Mouse (Mus musculus): Measurements from ENCODE around the gene Gps2. TPM values are rescaled to one million over a fixed set of nuclear protein-coding genes. Genes with fewer than 3 reads are reported as not detected.
"Not testable (repeated sequence)": the region's sequence is repeated elsewhere in the genome, so short reads cannot be mapped to it uniquely, and the experiment has no call there.

Gene Gps2
- polyA plus RNA-seq, 1 experiment from 2014 or later, result 98.4 TPM

DNA sequence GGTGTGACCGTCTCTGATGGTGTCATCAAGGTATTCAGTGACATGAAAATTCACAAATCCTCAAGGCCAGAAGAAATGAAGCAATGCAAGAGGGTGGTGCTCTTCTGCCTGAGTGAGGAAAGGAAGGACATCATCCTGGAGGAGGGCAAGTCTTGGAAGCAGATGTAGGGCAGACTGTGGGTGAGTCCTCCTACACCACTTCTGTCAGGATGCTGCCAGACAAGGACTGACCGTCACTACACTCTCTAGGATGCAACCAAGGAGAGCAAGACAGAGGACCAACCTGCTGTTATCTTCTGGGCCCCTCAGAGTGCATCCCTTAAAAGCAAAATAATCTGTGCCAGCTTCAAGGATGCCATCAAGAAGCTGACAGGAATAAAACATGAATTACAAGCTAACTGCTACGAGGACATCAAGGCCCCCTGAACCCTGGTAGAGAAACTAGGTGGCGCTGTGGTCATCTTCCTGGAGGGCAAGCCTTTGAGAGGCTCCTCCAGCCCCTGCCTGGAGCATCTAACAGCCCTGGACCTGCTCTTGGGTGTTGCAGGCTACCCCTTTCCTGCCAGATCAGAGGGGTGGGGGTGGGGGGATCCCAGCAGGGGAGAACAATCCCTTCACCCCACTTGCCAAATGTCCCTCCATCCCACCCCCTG is 37.2 kb downstream of the Gps2 start:
- H3K27me3 ChIP-seq (ENCODE audit: low read depth, poor library complexity, severe bottlenecking), result peaks cover 15% of the 10 kb centered on the region
- H3K27ac ChIP-seq (replicated peaks), result no peak overlapping the region
- peaks cover 33% of the 10 kb centered on the region for H3K4me1 ChIP-seq
- 0 out of 2 replicates have a peak, but pooled peaks cover 5% of the 10 kb centered on the region for H3K36me3 ChIP-seq
- no peak overlapping the region for H3K4me3 ChIP-seq
- no peak for DNase-seq (ENCODE audit: low spot score)
- no peaks in the 10 kb centered on the region for H3K9me3 ChIP-seq (replicated peaks)
- WGBS, result 46% methylated on average over 4 of the region's 4 CpGs

DNA sequence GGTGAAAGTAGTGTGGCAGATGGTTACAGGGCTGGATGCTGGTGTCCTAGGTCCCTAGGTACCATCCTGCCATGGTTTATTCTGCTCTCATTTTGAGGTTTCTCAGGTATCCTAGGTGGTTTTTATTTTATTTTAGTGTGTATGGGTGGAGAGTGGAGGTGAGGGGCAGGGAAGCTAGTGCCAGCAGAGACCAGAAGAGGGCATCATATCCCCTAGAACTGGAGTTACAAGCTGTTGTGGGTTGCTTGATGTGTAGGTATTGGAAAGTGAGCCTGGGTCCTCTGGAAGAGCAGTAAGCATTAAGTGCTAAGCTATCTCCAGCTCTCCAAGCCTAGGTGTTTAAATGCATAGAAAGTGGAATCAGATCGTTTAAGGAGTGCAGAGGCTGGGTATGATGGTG is 38.6 kb downstream of the Gps2 start:
- Histone ChIP-seq H3K4me3 (no peak overlapping the region), H3K27me3 (ENCODE audit: low read depth, poor library complexity, severe bottlenecking) (peaks cover 4% of the 10 kb centered on the region), H3K36me3 (no peaks in the 10 kb centered on the region), H3K4me1 (peaks cover 21% of the 10 kb centered on the region), H3K9me3 (replicated peaks) (no peaks in the 10 kb centered on the region), H3K27ac (replicated peaks) (no peak overlapping the region)
- 31% methylated on average over 1 of the region's 1 CpGs for WGBS
- DNase-seq (ENCODE audit: low spot score), result no peak

DNA sequence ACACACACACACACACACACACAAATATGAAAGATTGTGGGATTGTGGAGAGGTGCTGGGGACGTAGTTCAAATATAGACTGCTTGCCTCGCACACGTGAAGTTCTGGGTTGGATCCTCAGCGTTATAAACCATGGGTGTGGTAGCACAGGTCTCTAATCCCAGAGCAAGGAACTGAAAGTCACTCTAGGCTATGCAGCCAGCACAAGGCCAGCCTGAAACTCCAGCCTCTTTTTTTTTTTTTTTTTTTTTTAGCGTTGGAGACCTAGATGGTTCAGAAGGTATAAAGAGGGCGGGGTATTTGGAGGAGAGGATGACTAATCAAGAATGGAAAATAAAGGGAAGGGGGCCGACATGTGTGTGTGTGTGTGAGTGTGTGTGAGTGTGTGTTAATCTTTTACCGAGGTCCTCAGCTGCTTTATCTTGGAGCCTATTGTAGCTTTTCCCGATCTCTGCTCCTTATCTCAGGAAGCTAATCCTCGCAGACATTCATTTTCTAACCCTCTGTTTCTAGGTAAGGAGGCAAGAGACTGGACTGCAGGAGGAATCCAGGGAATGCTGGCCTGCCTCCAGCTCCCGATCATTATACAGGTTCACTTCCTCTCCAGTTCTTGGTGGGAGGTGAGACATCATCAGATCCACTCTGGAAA is 39.7 kb downstream of the Gps2 start:
- Histone ChIP-seq H3K4me3 (no peak overlapping the region), H3K9me3 (replicated peaks) (no peaks in the 10 kb centered on the region), H3K27ac (replicated peaks) (no peak overlapping the region), H3K36me3 (no peaks in the 10 kb centered on the region), H3K4me1 (peaks cover 10% of the 10 kb centered on the region), H3K27me3 (ENCODE audit: low read depth, poor library complexity, severe bottlenecking) (no peaks in the 10 kb centered on the region; the same call in none of the 2 replicates)
- no peak for DNase-seq (ENCODE audit: low spot score)
- WGBS, result 66% methylated on average over 11 of the region's 11 CpGs

DNA sequence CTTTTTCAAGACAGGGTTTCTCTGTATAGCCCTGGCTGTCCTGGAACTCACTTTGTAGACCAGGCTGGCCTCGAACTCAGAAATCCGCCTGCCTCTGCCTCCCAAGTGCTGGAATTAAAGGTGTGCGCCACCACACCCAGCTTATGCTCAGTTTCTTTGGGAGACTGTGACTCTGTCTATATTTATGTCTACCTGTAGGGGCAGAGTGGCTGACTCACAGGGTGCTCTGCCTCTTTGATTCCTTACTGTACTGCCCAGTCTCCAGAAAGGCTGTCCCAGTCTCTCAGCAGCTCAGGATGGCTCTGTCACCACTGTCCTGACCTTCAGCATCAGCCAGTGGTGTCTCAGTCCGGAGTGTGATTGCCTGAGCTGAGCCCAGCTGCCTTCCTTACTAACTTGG is 41.9 kb downstream of the Gps2 start:
- 83% methylated on average over 4 of the region's 4 CpGs for WGBS
- H3K27me3 ChIP-seq (ENCODE audit: low read depth, poor library complexity, severe bottlenecking); H3K27ac ChIP-seq (replicated peaks); H3K36me3 ChIP-seq; H3K4me3 ChIP-seq; H3K4me1 ChIP-seq; H3K9me3 ChIP-seq (replicated peaks); DNase-seq (ENCODE audit: low spot score): not testable (repeated sequence)

DNA sequence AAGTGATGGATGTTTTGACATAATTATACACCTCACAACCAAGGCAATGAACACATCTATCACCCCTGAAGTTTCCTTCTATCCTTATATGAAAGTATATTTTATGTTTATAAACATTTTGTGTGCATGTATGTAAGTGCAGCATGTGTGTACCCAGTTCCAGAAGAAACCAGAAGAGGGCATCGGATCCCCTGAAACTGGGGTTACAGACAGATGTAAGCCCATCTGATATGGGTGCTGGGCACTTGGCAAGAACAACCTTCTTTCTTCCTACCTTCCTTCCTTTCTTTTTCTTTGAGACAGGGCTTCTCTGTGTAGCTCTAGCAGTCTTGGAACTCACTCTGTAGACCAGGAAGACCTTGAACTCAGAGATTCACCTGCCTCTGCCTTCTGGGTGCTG is 42.5 kb downstream of the Gps2 start:
- DNase-seq (ENCODE audit: low spot score), result no peak
- H3K4me1 ChIP-seq, result no peaks in the 10 kb centered on the region
- 73% methylated on average over 1 of the region's 1 CpGs for WGBS
- H3K27ac ChIP-seq (replicated peaks), result no peak overlapping the region
- H3K27me3 ChIP-seq (ENCODE audit: low read depth, poor library complexity, severe bottlenecking), result no peaks in the 10 kb centered on the region; the same call in none of the 2 replicates
- H3K36me3 ChIP-seq, result no peaks in the 10 kb centered on the region
- H3K9me3 ChIP-seq (replicated peaks), result no peaks in the 10 kb centered on the region
- H3K4me3 ChIP-seq, result no peak overlapping the region

DNA sequence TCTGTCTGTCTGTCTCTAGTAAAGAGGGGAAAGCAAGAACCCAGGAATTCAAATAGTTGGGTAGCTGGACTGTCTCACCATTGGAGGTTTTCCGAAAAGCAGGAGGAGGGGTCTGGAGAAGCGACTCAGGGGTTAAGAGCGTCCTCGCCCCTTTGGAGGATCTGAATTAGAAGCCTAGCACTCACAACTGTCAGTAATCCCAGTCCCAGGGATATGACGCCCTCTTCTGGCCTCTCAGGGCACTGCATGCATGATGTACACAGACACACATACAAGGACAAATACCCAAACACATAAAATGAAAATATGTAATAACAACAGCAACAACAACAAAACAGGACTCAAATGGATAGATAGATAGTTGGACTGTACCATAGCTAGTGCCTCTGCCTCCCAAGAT is 46.9 kb downstream of the Gps2 start:
- WGBS, result 23% methylated on average over 5 of the region's 5 CpGs
- Histone ChIP-seq H3K9me3 (replicated peaks) (no peaks in the 10 kb centered on the region), H3K4me3 (no peak overlapping the region), H3K36me3 (no peaks in the 10 kb centered on the region), H3K4me1 (peaks cover 7% of the 10 kb centered on the region), H3K27me3 (ENCODE audit: low read depth, poor library complexity, severe bottlenecking) (peaks cover 43% of the 10 kb centered on the region), H3K27ac (replicated peaks) (no peak overlapping the region)
- no peak for DNase-seq (ENCODE audit: low spot score)

DNA sequence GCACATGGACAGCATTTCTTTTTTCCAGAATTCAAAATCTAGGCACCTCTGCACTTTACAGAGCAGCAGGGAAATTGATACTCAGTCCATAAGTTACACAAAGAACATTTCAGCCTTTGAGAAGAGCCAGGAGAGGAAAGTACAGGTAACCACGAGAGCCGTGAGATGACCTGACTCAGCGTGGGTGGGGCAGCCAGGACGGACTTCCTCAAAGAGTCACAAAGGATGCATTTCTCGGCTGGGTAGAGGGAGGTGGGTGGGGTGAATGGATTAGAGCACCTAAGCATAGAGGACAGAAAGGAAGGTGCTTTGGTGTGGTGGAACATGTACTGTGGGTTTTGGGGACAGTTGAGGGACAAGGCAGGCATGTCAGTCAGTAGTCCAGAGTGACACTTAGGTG is 48.2 kb downstream of the Gps2 start:
- H3K27me3 ChIP-seq (ENCODE audit: low read depth, poor library complexity, severe bottlenecking), result peaks cover 55% of the 10 kb centered on the region
- no peaks in the 10 kb centered on the region for H3K9me3 ChIP-seq (replicated peaks)
- DNase-seq (ENCODE audit: low spot score), result no peak
- no peak overlapping the region for H3K4me3 ChIP-seq
- no peak overlapping the region for H3K27ac ChIP-seq (replicated peaks)
- 54% methylated on average over 5 of the region's 5 CpGs for WGBS
- no peaks in the 10 kb centered on the region for H3K36me3 ChIP-seq
- peaks cover 18% of the 10 kb centered on the region for H3K4me1 ChIP-seq

DNA sequence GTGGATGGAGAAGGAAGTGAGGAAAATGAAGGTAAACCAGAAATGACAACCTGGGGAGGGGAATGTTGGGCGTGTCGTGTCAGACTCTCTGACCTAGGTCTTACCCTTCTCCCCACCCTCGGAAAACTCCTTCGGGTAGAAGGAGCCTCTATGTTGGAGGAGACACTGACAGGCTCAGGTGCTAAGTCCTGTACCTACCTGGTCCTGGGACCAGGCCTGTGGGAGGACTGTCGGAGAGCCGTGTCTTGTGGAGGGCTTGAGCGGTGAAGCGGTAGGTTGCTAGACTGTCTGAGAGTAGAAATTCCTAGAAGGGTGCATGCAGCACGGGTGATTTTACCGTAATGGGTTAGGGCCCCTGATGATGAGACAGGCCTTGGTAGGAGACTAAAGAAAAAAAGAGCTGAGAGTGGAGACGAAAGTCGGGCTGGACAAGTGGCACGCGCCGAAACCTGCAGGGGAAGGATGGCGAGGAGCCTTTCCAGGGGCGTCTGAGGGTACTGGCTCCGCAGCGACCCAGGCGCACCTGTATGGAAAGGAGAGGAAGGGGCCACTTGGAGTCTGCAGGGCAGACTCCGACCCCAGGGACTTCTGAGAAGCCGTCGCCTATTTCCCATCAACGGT is 51.1 kb downstream of the Gps2 start, which contains the start of gene Cldn7:
TSS of gene Cldn7 (plus strand) at position 130 of the 621 bp plus-strand sequence.
- Histone ChIP-seq H3K4me1 (peaks cover 19% of the 10 kb centered on the region), H3K27ac (replicated peaks) (no peak within 1 kb of the TSS), H3K9me3 (replicated peaks) (no peaks in the 10 kb centered on the region), H3K36me3 (peaks cover 23% of the 10 kb centered on the region), H3K27me3 (ENCODE audit: low read depth, poor library complexity, severe bottlenecking) (peaks cover 74% of the 10 kb centered on the region), H3K4me3 (peak within 1 kb of the TSS; percentile 35)
- DNase-seq (ENCODE audit: low spot score), result no peak
- 10% methylated on average over 24 of the region's 24 CpGs for WGBS

DNA sequence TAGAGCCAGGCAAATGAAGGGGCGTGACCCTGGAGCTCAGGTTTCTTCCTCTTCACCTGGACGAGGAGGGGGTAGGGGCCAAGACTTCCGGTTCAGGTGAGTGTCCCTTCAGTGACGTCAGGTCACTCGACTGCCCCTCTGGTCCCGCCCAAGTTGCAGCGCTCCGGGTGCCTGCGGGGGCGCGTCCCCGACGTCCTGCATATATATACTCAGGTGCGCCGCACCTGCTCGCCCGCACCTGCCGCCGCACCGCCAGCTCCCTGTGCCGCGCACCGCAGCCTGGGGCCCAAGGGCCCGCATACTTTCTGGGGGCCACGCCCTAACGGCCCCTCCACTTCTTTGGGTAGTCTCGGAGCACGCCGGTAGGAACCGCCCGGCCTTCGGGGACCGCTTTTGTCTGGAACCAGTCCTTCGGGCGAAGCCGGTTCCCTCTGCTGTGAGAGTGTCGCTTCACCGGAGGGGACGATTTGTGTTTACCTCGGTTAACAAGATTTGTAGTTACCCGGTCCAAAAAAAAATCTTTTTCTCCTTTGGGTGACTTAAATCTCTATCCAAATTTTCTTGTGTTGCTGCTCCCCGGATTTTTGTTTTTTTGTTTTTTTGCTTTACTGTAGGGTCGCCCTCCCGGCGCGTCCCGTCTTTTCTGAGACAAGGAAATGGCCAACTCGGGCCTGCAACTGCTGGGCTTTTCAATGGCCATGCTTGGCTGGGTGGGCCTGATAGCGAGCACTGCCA is 51.8 kb downstream of the Gps2 start:
- peaks cover 74% of the 10 kb centered on the region for H3K27me3 ChIP-seq (ENCODE audit: low read depth, poor library complexity, severe bottlenecking)
- DNase-seq (ENCODE audit: low spot score), result no peak
- H3K9me3 ChIP-seq (replicated peaks), result no peaks in the 10 kb centered on the region
- H3K4me3 ChIP-seq, result peak overlapping the region; percentile 40
- WGBS, result 2% methylated on average over 49 of the region's 49 CpGs
- no peak overlapping the region for H3K27ac ChIP-seq (replicated peaks)
- peaks cover 30% of the 10 kb centered on the region for H3K36me3 ChIP-seq
- peaks cover 19% of the 10 kb centered on the region for H3K4me1 ChIP-seq

Small RNA genes within 50 kb of the gene (microRNA-seq; reads per million reads assigned to microRNA genes)
- gene Mir6924, result not detected

Other genes with a start within 250 kb of the Gps2 start
- 7.0 and 7.4 TPM in 2 replicates for gene Cd68, start 247.7 kb upstream of the Gps2 start, polyA plus RNA-seq (2016; fragmentation: Nextera tagmentation; extraction: Ambion mirVana)
- 710 and 716 TPM in 2 replicates for gene Eif4a1, start 241.5 kb upstream of the Gps2 start, polyA plus RNA-seq (2016; fragmentation: Nextera tagmentation; extraction: Ambion mirVana)
- 112 and 114 TPM in 2 replicates for gene Senp3, start 231.8 kb upstream of the Gps2 start, polyA plus RNA-seq (2016; fragmentation: Nextera tagmentation; extraction: Ambion mirVana)
- 0.11 and 0.30 TPM in 2 replicates for gene Tnfsf13, start 228.1 kb upstream of the Gps2 start, polyA plus RNA-seq (2016; fragmentation: Nextera tagmentation; extraction: Ambion mirVana)
- gene Tnfsf12, start 218.0 kb upstream of the Gps2 start, polyA plus RNA-seq (2016; fragmentation: Nextera tagmentation; extraction: Ambion mirVana), result 1.2 and 1.4 TPM in 2 replicates
- gene Tnfsfm13, start 217.8 kb upstream of the Gps2 start, polyA plus RNA-seq (2016; fragmentation: Nextera tagmentation; extraction: Ambion mirVana), result 1.0 and 1.3 TPM in 2 replicates
- gene Polr2a, start 155.3 kb upstream of the Gps2 start, polyA plus RNA-seq (2016; fragmentation: Nextera tagmentation; extraction: Ambion mirVana), result 25.6 and 32.2 TPM in 2 replicates
- 0.09 TPM in 1 of 2 replicates, not detected in the other for gene Slc35g3, start 151.9 kb upstream of the Gps2 start, polyA plus RNA-seq (2016; fragmentation: Nextera tagmentation; extraction: Ambion mirVana)
- 0.64 and 0.91 TPM in 2 replicates for gene Zbtb4, start 148.0 kb upstream of the Gps2 start, polyA plus RNA-seq (2016; fragmentation: Nextera tagmentation; extraction: Ambion mirVana)
- gene Chrnb1, start 117.9 kb upstream of the Gps2 start, polyA plus RNA-seq (2016; fragmentation: Nextera tagmentation; extraction: Ambion mirVana), result 1.1 TPM in 2 replicates
- 1.0 and 1.4 TPM in 2 replicates for gene Fgf11, start 112.0 kb upstream of the Gps2 start, polyA plus RNA-seq (2016; fragmentation: Nextera tagmentation; extraction: Ambion mirVana)
- gene Tmem102, start 108.3 kb upstream of the Gps2 start, polyA plus RNA-seq (2016; fragmentation: Nextera tagmentation; extraction: Ambion mirVana), result 0.90 and 0.99 TPM in 2 replicates
- gene Gm39566, start 98.6 kb upstream of the Gps2 start, polyA plus RNA-seq (2016; fragmentation: Nextera tagmentation; extraction: Ambion mirVana), result not detected in 2 replicates
- not detected in 2 replicates for gene Spem2, start 95.4 kb upstream of the Gps2 start, polyA plus RNA-seq (2016; fragmentation: Nextera tagmentation; extraction: Ambion mirVana)
- gene Spem1, start 91.7 kb upstream of the Gps2 start, polyA plus RNA-seq (2016; fragmentation: Nextera tagmentation; extraction: Ambion mirVana), result 0.12 and 0.19 TPM in 2 replicates
- 6.1 and 8.6 TPM in 2 replicates for gene Nlgn2, start 76.1 kb upstream of the Gps2 start, polyA plus RNA-seq (2016; fragmentation: Nextera tagmentation; extraction: Ambion mirVana)
- 345 and 346 TPM in 2 replicates for gene Tmem256, start 75.4 kb upstream of the Gps2 start, polyA plus RNA-seq (2016; fragmentation: Nextera tagmentation; extraction: Ambion mirVana)
- 70.4 and 81.8 TPM in 2 replicates for gene Plscr3, start 67.5 kb upstream of the Gps2 start, polyA plus RNA-seq (2016; fragmentation: Nextera tagmentation; extraction: Ambion mirVana)
- 0.41 and 0.44 TPM in 2 replicates for gene Tnk1, start 55.2 kb upstream of the Gps2 start, polyA plus RNA-seq (2016; fragmentation: Nextera tagmentation; extraction: Ambion mirVana)
- gene Tmem95, start 35.9 kb upstream of the Gps2 start, polyA plus RNA-seq (2016; fragmentation: Nextera tagmentation; extraction: Ambion mirVana), result not detected in 2 replicates
- gene Kctd11, start 32.5 kb upstream of the Gps2 start, polyA plus RNA-seq (2016; fragmentation: Nextera tagmentation; extraction: Ambion mirVana), result 6.4 and 7.0 TPM in 2 replicates
- 1.0 and 1.2 TPM in 2 replicates for gene Acap1, start 18.3 kb upstream of the Gps2 start, polyA plus RNA-seq (2016; fragmentation: Nextera tagmentation; extraction: Ambion mirVana)
- gene 2810408A11Rik, start 12.9 kb upstream of the Gps2 start, polyA plus RNA-seq (2016; fragmentation: Nextera tagmentation; extraction: Ambion mirVana), result 14.8 and 20.5 TPM in 2 replicates
- gene Neurl4, start 12.8 kb upstream of the Gps2 start, polyA plus RNA-seq (2016; fragmentation: Nextera tagmentation; extraction: Ambion mirVana), result 12.8 and 14.3 TPM in 2 replicates
- gene Eif5a, start 8.1 kb downstream of the Gps2 start, polyA plus RNA-seq (2016; fragmentation: Nextera tagmentation; extraction: Ambion mirVana), result 2,258 and 2,701 TPM in 2 replicates
- 2.4 and 2.8 TPM in 2 replicates for gene Ybx2, start 21.9 kb downstream of the Gps2 start, polyA plus RNA-seq (2016; fragmentation: Nextera tagmentation; extraction: Ambion mirVana)
- 12.6 and 12.8 TPM in 2 replicates for gene Slc2a4, start 34.3 kb downstream of the Gps2 start, polyA plus RNA-seq (2016; fragmentation: Nextera tagmentation; extraction: Ambion mirVana)
- 7.1 and 7.6 TPM in 2 replicates for gene Cldn7, start 50.9 kb downstream of the Gps2 start, polyA plus RNA-seq (2016; fragmentation: Nextera tagmentation; extraction: Ambion mirVana)
- gene Ctdnep1, start 67.3 kb downstream of the Gps2 start, polyA plus RNA-seq (2016; fragmentation: Nextera tagmentation; extraction: Ambion mirVana), result 20.5 and 26.3 TPM in 2 replicates
- gene Elp5, start 68.6 kb downstream of the Gps2 start, polyA plus RNA-seq (2016; fragmentation: Nextera tagmentation; extraction: Ambion mirVana), result 151 and 155 TPM in 2 replicates
- gene Gabarap, start 77.3 kb downstream of the Gps2 start, polyA plus RNA-seq (2016; fragmentation: Nextera tagmentation; extraction: Ambion mirVana), result 409 and 454 TPM in 2 replicates
- gene Phf23, start 81.9 kb downstream of the Gps2 start, polyA plus RNA-seq (2016; fragmentation: Nextera tagmentation; extraction: Ambion mirVana), result 95.1 and 96.3 TPM in 2 replicates
- gene Dvl2, start 86.7 kb downstream of the Gps2 start, polyA plus RNA-seq (2016; fragmentation: Nextera tagmentation; extraction: Ambion mirVana), result 52.1 and 54.1 TPM in 2 replicates
- 42.2 and 48.6 TPM in 2 replicates for gene Acadvl, start 101.5 kb downstream of the Gps2 start, polyA plus RNA-seq (2016; fragmentation: Nextera tagmentation; extraction: Ambion mirVana)
- 16.6 and 23.8 TPM in 2 replicates for gene Dlg4, start 103.1 kb downstream of the Gps2 start, polyA plus RNA-seq (2016; fragmentation: Nextera tagmentation; extraction: Ambion mirVana)
- gene Asgr1, start 140.2 kb downstream of the Gps2 start, polyA plus RNA-seq (2016; fragmentation: Nextera tagmentation; extraction: Ambion mirVana), result 0.58 and 0.73 TPM in 2 replicates
- not detected in 2 replicates for gene Asgr2, start 178.8 kb downstream of the Gps2 start, polyA plus RNA-seq (2016; fragmentation: Nextera tagmentation; extraction: Ambion mirVana)
- gene Mgl2, start 216.4 kb downstream of the Gps2 start, polyA plus RNA-seq (2016; fragmentation: Nextera tagmentation; extraction: Ambion mirVana), result 0.12 TPM in 1 of 2 replicates, not detected in the other
- 0.35 and 0.61 TPM in 2 replicates for gene Clec10a, start 242.3 kb downstream of the Gps2 start, polyA plus RNA-seq (2016; fragmentation: Nextera tagmentation; extraction: Ambion mirVana)

Measured in midbrain, embryonic 10.5 days (tissue).